Mouse (Mus musculus) forebrain, embryonic 13.5 days (tissue): Measurements from ENCODE around the gene 1700017B05Rik. TPM values are rescaled to one million over a fixed set of nuclear protein-coding genes. Genes with fewer than 3 reads are reported as not detected.

Experiments used
- ATAC-seq: fragments of 200-750 bp; cut with Nextera tagmentation; 2 replicates; pipeline ENCODE4 v1.8.0; 2017
- H3K27ac ChIP-seq: fragments of 300-500 bp; sonication (generic); 2 replicates; pipeline ENCODE4 v1.5.1; 2015; ENCODE audit warnings: inconsistent platforms, mild to moderate bottlenecking, moderate library complexity
- H3K27me3 ChIP-seq: fragments of 300-500 bp; sonication (generic); 2 replicates; pipeline ENCODE4 v1.6.1; 2015; ENCODE audit warnings: mild to moderate bottlenecking, inconsistent platforms
- H3K36me3 ChIP-seq: fragments of 300-500 bp; sonication (generic); 2 replicates; pipeline ENCODE4 v1.6.1; 2015; ENCODE audit warnings: mild to moderate bottlenecking, inconsistent platforms; ENCODE audit not compliant: poor library complexity, severe bottlenecking
- H3K4me1 ChIP-seq: fragments of 300-500 bp; sonication (generic); 2 replicates; pipeline ENCODE4 v1.6.1; 2015; ENCODE audit warnings: inconsistent platforms
- H3K4me2 ChIP-seq: fragments of 300-500 bp; sonication (generic); 2 replicates; pipeline ENCODE4 v1.6.1; 2015; ENCODE audit warnings: inconsistent platforms, mild to moderate bottlenecking, moderate library complexity
- H3K4me3 ChIP-seq: fragments of 300-500 bp; sonication (generic); 2 replicates; pipeline ENCODE4 v1.5.1; 2015; ENCODE audit warnings: mild to moderate bottlenecking, inconsistent platforms
- H3K9ac ChIP-seq: fragments of 300-500 bp; sonication (generic); 2 replicates; pipeline ENCODE4 v1.6.1; 2015; ENCODE audit warnings: mild to moderate bottlenecking, inconsistent platforms
- H3K9me3 ChIP-seq: fragments of 300-500 bp; sonication (generic); replicated peaks from 2 replicates; pipeline ENCODE4 v1.6.1; 2016; ENCODE audit warnings: inconsistent platforms
- WGBS: fragments of 180-500 bp; shearing (Covaris S2); methylation state at CpG from one replicate; pipeline ENCODE4 v1.1.7; 2015; 5-methylcytosine and 5-hydroxymethylcytosine counted together
- polyA plus RNA-seq: library from polyadenylated mRNA; unstranded; fragments of >200 nt; fragmentation: Nextera tagmentation; extraction: Ambion mirVana; gene quantifications from 2 replicates; pipeline ENCODE4 v1.2.1, GENCODE M21; 2015

1700017B05Rik gene
- polyA plus RNA-seq, 1 experiment from 2014 or later = 5.8 TPM

DNA sequence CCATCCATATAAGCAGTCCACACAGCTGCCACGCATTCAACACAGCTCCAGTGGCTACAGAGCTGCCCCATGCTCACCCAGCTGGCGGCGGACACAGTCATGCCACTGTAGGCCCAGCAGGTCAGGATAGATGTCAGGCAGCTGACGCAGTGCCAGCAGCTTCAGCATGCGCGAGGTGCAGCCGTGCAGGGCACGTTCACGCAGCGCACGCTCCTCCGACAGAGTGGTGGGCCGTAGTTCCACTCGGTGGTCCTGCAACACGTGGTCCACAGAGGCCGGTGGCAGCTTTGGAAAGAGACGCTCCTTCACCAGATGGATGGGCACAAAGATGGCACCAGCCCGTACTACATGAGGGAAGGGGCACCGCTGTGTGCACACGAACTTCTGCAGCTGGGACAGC lies 6.1 kb downstream of the 1700017B05Rik start:
- WGBS = 94% methylated on average over 20 of the region's 20 CpGs
- Histone ChIP-seq H3K4me3 (no peak overlapping the region), H3K27me3 (peaks cover 4% of the 10 kb centered on the region; the same call in 1 of the 2 replicates), H3K27ac (no peak overlapping the region), H3K36me3 (peaks cover 59% of the 10 kb centered on the region), H3K9me3 (no peaks in the 10 kb centered on the region), H3K4me1 (peaks cover 6% of the 10 kb centered on the region), H3K9ac (no peak overlapping the region), H3K4me2 (no peak overlapping the region)
- no peak for ATAC-seq

DNA sequence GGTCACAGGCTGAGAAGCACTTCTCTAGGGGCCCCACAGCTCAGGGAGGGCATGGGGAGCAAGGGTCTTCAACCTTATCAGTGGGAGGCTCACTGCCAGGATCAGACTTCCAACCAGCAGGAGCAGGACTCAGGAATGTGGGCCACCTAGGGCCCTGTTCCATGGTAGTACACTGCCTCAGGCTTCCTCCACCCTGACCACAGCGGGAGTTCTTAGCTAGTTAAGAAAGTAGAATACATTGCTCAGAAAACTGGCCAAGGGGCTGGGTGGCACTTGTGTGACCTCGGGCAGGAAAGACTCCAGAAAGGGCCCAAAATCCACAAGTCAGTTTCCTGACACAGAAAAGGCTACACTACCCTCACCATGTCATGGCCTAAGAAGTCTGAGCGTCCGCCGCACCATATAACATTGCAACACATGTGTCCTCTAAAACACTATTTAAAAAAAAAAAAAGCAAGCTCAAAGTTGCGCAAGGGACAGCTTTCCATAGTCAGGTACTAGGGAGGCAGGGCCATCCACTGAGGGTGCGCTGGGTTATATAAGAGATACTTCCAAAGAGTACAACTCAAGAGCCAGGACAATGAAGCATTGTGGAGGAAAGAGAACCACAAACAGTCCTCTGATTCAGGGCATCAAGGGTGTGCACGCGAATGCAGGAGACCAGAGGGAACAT lies 7.5 kb downstream of the 1700017B05Rik start:
- Histone ChIP-seq H3K36me3 (peaks cover 62% of the 10 kb centered on the region), H3K27me3 (no peaks in the 10 kb centered on the region), H3K4me2 (no peak overlapping the region), H3K27ac (no peak overlapping the region), H3K4me3 (no peak overlapping the region), H3K9me3 (no peaks in the 10 kb centered on the region), H3K9ac (no peak overlapping the region), H3K4me1 (no peaks in the 10 kb centered on the region)
- ATAC-seq = no peak
- 90% methylated on average over 9 of the region's 9 CpGs for WGBS

DNA sequence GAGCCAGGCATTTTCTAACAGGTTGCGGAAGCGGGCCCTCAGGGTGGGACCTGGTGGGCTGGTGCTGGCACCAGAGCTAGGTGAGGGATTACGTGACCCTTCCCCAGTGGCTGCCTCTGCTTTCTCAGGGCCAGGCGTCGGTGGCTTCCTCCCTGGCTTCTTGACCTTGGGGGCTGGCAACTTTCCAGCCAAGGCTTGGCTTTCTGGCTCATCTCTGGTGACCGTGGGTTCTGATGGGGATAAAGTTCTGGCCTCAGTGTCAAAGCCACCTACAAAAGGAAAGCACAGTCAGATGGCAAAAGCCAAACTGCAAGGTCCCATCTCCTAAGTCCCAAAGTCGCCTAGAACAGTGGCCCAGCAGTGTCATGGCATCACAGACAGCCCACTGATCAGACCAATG lies 8.4 kb downstream of the 1700017B05Rik start:
- Histone ChIP-seq H3K27ac (no peak overlapping the region), H3K27me3 (no peaks in the 10 kb centered on the region), H3K9ac (no peak overlapping the region), H3K4me1 (no peaks in the 10 kb centered on the region), H3K4me2 (no peak overlapping the region), H3K9me3 (no peaks in the 10 kb centered on the region), H3K36me3 (peaks cover 62% of the 10 kb centered on the region), H3K4me3 (no peak overlapping the region)
- ATAC-seq = no peak
- 91% methylated on average over 7 of the region's 7 CpGs for WGBS

DNA sequence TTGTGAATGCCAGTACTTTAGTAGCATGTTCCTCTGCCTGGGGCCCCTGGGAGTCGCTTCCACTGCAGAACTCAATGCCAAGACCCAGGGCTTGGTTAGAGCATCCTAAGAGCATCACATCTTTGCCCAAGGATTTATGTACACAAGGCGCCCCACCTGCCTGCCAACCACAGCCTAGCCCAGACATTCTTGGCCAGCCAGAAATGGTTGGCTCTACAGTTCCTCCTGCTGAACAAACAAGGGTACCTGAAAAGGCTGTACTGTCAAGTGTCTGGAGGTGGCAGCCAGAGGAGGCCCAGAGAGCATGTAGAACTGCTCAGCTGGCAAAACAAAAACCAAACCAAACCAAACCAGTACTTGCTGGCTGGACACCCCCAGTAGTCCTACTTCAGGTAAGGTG lies 11.3 kb downstream of the 1700017B05Rik start:
- Histone ChIP-seq H3K4me2 (no peak overlapping the region), H3K9ac (no peak overlapping the region), H3K27me3 (no peaks in the 10 kb centered on the region), H3K9me3 (no peaks in the 10 kb centered on the region), H3K27ac (no peak overlapping the region), H3K4me3 (no peak overlapping the region), H3K36me3 (peaks cover 38% of the 10 kb centered on the region), H3K4me1 (no peaks in the 10 kb centered on the region)
- WGBS = 84% methylated on average over 2 of the region's 2 CpGs
- no peak for ATAC-seq

DNA sequence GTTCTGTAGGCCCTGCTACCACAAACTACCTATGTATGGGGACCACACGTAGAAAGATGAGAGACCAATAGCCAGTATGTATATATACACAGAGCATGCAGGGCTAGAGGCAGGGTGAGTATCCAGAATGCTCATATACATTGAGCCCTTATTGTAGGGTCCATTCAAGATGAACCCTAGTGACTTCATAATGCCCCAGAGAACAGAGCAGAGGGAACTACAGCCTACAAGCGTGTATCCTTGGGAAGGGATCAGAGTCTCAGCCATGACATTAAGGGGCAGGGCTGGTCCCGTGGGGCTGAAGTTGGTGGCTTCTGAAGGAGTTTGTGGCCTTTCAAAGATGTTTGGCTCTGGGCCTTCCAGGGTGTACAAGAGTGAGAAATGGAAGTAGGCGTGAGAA lies 12.4 kb downstream of the 1700017B05Rik start:
- no peaks in the 10 kb centered on the region for H3K27me3 ChIP-seq
- H3K36me3 ChIP-seq = peaks cover 31% of the 10 kb centered on the region
- no peak overlapping the region for H3K4me2 ChIP-seq
- no peak overlapping the region for H3K4me3 ChIP-seq
- 89% methylated on average over 4 of the region's 4 CpGs for WGBS
- H3K9ac ChIP-seq = no peak overlapping the region
- H3K4me1 ChIP-seq = no peaks in the 10 kb centered on the region
- H3K9me3 ChIP-seq = no peaks in the 10 kb centered on the region
- H3K27ac ChIP-seq = no peak overlapping the region
- ATAC-seq = no peak

DNA sequence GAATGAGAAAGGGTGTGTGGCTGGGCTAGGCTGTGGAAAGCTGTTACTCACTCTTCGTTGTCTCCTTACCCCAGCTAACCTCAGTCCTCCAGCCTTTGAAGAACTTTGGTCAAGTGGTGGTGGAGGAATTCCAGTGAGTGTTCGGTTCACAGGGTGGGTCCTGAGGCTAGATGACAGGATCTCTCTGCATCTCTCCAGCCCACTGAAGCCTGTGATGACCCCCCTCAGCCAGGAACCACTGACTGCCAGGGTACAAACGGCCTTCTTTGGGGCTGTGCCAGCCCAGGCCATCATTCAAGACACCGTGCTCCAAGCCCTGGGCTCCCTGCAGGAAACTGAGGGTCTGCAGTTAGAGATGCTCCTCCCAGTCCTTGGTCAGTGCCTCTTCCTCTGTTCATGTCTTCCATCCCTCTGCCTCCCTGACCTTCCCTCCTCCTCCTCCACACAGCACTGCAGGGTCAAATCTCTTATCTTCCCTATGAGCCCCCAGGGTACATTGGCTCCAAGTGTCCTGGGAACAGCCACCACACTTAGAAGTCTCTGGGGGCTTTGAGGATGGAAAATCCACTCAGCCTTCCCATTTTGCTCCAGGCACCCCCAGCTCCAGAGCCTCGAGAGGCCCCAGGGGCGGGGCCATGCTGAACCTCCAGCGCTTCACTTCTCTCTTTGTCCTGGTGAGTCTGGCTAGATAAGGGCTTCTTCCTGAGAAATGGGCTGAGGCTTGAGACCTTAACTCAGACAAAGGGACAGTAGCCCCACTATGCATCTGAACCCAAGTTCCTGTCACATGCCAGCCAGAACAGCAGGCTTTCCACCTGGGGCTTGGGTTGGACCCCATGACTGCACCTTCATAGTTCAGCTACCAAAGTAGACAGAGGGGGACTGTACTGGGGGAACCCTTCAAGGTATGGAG lies 14.1 kb downstream of the 1700017B05Rik start:
- no peaks in the 10 kb centered on the region for H3K27me3 ChIP-seq
- peaks cover 18% of the 10 kb centered on the region for H3K36me3 ChIP-seq
- no peak overlapping the region for H3K9ac ChIP-seq
- H3K4me1 ChIP-seq = no peaks in the 10 kb centered on the region
- WGBS = 77% methylated on average over 7 of the region's 7 CpGs
- no peak for ATAC-seq
- no peak overlapping the region for H3K4me3 ChIP-seq
- H3K4me2 ChIP-seq = no peak overlapping the region
- H3K9me3 ChIP-seq = no peaks in the 10 kb centered on the region
- no peak overlapping the region for H3K27ac ChIP-seq

DNA sequence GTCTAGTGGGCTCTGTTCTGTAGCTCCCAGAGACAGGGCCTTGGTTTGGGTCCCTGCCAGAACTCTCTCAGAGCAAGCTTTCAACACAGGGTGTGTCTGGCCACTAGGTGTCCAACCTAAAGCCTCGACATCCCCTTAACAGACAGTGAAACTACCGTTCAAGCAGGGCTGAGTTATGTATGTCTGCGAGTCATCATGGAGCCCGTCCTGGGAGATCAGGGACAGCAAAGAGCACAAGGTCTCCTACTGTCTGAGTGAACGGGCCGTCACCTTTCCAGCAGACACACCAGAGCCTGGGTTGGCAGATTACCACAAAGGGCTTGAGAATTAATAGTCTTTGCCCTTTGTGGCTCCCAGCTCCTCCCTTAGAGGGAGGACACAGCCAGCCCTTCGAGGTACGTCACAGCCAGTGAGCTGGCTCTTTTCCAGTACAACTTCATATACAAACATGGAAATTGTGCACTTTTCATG lies 15.2 kb downstream of the 1700017B05Rik start:
- no peak overlapping the region for H3K4me2 ChIP-seq
- no peak overlapping the region for H3K9ac ChIP-seq
- WGBS = 69% methylated on average over 8 of the region's 8 CpGs
- no peak overlapping the region for H3K27ac ChIP-seq
- H3K4me3 ChIP-seq = no peak overlapping the region
- no peaks in the 10 kb centered on the region for H3K4me1 ChIP-seq
- H3K36me3 ChIP-seq = 0 out of 2 replicates have a peak, but pooled peaks cover 8% of the 10 kb centered on the region
- no peaks in the 10 kb centered on the region for H3K9me3 ChIP-seq
- no peaks in the 10 kb centered on the region for H3K27me3 ChIP-seq
- no peak for ATAC-seq

DNA sequence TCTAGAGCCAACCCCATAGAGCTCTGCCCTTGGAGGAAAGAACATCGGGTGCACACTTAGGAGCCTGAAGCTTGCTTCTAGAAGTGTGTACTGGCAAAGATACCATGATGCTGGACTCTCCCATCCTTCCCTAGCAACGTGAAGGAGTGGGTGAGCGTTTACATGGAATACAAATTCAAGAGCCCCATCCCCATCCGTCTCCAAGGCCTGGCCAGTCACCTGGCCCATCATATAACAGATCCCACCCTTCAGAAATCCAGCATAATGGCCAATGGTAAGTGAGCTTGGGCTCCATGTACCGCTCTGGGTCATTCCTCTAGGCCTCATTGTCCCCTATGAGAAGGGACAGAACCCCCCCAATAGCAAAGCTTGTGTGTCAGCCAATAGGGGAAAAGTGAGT lies 15.9 kb downstream of the 1700017B05Rik start:
- H3K27me3 ChIP-seq = no peaks in the 10 kb centered on the region
- WGBS = 89% methylated on average over 5 of the region's 5 CpGs
- no peak overlapping the region for H3K4me2 ChIP-seq
- H3K27ac ChIP-seq = no peak overlapping the region
- H3K9me3 ChIP-seq = no peaks in the 10 kb centered on the region
- 0 out of 2 replicates have a peak, but pooled peaks cover 4% of the 10 kb centered on the region for H3K36me3 ChIP-seq
- H3K4me1 ChIP-seq = no peaks in the 10 kb centered on the region
- ATAC-seq = no peak
- H3K4me3 ChIP-seq = no peak overlapping the region
- H3K9ac ChIP-seq = no peak overlapping the region

DNA sequence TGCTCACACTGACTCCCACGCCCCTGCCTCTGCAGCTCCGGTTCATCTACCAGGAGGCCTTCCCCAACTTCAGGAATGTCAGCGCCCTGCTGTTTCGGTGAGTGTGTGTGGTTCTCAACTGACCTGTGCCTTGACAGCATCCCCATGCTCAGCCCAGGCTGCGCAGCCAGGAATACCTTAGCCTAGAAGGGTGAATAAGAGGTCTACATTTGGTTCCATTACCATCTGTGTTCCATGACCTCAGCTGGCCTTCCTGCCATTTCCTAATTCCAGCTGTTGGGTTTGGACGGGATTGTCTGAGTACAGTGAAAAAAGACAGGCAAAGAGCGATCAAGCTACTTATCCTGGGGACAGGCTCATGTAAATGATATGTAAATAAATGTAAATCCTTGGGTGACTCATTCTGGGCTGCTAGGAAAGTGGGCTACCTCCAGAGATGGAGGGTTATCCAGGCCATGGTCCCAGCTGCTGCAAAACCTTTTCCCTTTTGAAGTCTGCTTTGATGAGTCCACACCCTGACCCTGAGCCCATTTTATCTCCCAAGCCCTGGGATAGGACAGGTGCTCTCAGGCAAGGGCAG lies 18.2 kb downstream of the 1700017B05Rik start:
- no peak for ATAC-seq
- Histone ChIP-seq H3K36me3 (no peaks in the 10 kb centered on the region), H3K4me3 (no peak overlapping the region), H3K4me1 (no peaks in the 10 kb centered on the region), H3K4me2 (no peak overlapping the region), H3K9ac (no peak overlapping the region), H3K27me3 (no peaks in the 10 kb centered on the region), H3K9me3 (no peaks in the 10 kb centered on the region), H3K27ac (no peak overlapping the region)
- WGBS = 31% methylated on average over 7 of the region's 7 CpGs

DNA sequence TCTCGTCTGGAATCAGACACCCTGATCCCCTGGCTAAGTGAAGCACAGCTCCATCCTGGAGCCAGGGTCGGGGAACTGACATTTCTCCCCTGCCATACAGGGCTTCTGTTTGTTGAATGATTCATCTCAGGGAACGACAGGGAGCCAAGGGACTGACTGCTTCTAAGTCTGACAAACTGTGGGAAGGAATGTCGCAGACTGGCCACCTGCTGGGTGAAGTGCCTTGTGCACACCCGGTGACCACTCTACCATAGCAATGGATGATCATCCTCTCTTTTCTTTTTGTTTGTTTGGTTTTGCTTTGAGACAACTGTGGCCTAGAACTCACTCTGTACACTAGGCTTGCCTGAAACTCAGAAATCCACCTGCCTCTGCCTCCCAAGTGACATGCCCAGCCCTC lies 19.5 kb downstream of the 1700017B05Rik start:
- Histone ChIP-seq H3K4me2 (no peak overlapping the region), H3K27ac (no peak overlapping the region), H3K36me3 (no peaks in the 10 kb centered on the region), H3K4me1 (no peaks in the 10 kb centered on the region), H3K9me3 (no peaks in the 10 kb centered on the region), H3K9ac (no peak overlapping the region), H3K4me3 (no peak overlapping the region), H3K27me3 (no peaks in the 10 kb centered on the region)
- 44% methylated on average over 5 of the region's 5 CpGs for WGBS
- no peak for ATAC-seq

DNA sequence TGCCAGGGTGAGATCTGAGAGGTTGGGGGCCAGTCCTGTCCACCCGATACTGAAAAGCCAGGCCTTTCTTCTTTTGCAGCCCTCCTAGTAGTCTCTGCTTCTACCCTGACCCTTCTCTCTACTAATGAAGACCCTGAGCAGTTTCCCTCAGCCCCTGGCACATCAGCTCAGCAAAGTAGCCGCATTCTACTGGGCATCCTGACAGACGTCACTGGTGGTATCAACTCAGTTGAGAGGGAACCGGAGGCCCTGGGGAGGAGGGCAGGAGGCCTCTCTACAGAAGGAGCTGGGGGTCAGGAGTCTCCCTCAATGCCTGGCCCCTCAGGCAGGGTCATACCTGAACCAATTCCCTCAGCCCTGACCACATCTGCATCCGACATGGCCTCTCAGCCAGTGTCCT lies 21.3 kb downstream of the 1700017B05Rik start:
- no peak overlapping the region for H3K27ac ChIP-seq
- no peaks in the 10 kb centered on the region for H3K9me3 ChIP-seq
- H3K4me3 ChIP-seq = no peak overlapping the region
- no peaks in the 10 kb centered on the region for H3K4me1 ChIP-seq
- no peaks in the 10 kb centered on the region for H3K36me3 ChIP-seq
- no peak overlapping the region for H3K4me2 ChIP-seq
- H3K9ac ChIP-seq = no peak overlapping the region
- no peak for ATAC-seq
- H3K27me3 ChIP-seq = no peaks in the 10 kb centered on the region
- 84% methylated on average over 5 of the region's 5 CpGs for WGBS

DNA sequence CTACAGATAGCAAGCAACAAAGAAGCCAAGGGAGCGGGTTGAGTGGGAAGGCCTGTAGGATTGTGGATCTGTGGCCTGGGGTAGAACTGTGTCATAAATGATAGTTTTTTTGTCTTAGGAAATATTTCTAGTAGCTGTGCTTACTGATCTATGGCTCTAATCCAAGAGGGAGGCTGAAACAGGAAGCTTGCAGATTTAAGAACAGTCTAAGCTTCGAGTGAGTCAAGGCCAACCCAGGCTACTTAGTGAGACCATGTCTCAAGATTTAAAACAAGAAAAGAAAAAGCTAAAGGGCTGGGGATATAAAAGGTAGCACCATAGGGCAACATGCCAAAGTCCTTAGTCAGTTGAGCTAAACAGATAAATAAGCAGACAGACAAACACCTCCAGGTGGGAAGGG lies 24.2 kb downstream of the 1700017B05Rik start:
- H3K27me3 ChIP-seq = no peaks in the 10 kb centered on the region
- no peak overlapping the region for H3K4me3 ChIP-seq
- no peak overlapping the region for H3K9ac ChIP-seq
- no peak overlapping the region for H3K4me2 ChIP-seq
- no peaks in the 10 kb centered on the region for H3K4me1 ChIP-seq
- WGBS = 87% methylated on average over 2 of the region's 2 CpGs
- H3K36me3 ChIP-seq = no peaks in the 10 kb centered on the region
- ATAC-seq = no peak
- no peaks in the 10 kb centered on the region for H3K9me3 ChIP-seq
- H3K27ac ChIP-seq = no peak overlapping the region
